ENCODE assay signal across 8 mouse cellular contexts in genomic region chrX:101641161-101641530, GRCm38 (mm10). TPM values are rescaled to one million over a fixed set of nuclear protein-coding genes. Genes with fewer than 3 reads are reported as not detected.
DNase-seq lines count a peak whose midpoint lies in the region; ATAC-seq lines count a peak whose summit lies in the region.

No protein-coding gene starts in this region.

- H3K4me2 ChIP-seq in kidney, embryonic 14.5 days (replicated peaks; ENCODE audit: low read depth, low read length) = peak overlapping the region; percentile 60
- H3K4me2 ChIP-seq in hindbrain, embryonic 13.5 days = peak overlapping the region; percentile 65
- H3K4me2 ChIP-seq in midbrain, embryonic 13.5 days (replicated peaks) = peak overlapping the region; percentile 67

- DNase-seq in kidney, adult 9 months = no peak
- DNase-seq in adipocyte (ENCODE audit: low spot score) = peak; percentile 39
- no peak for DNase-seq in frontal cortex, postnatal 36 days (ENCODE audit: low spot score in 2 of 2)
- no peak for DNase-seq in kidney, adult 11 months

- H3K9me3 ChIP-seq in kidney, embryonic 14.5 days (ENCODE audit: control insufficient read depth, low read length) = no peaks in the 10 kb centered on the region
- H3K9me3 ChIP-seq in hindbrain, embryonic 13.5 days = no peaks in the 10 kb centered on the region
- H3K9me3 ChIP-seq in midbrain, embryonic 13.5 days = no peaks in the 10 kb centered on the region

- peak overlapping the region; percentile 72 for H3K4me3 ChIP-seq in kidney, embryonic 14.5 days (ENCODE audit: low read length)
- peak overlapping the region; percentile 66 for H3K4me3 ChIP-seq in hindbrain, embryonic 13.5 days
- peak overlapping the region; percentile 67 for H3K4me3 ChIP-seq in midbrain, embryonic 13.5 days (replicated peaks)

- peaks cover 6% of the 10 kb centered on the region; the same call in 1 of the 2 replicates for H3K36me3 ChIP-seq in kidney, embryonic 14.5 days (ENCODE audit: control insufficient read depth, insufficient read depth, low read length)
- H3K36me3 ChIP-seq in hindbrain, embryonic 13.5 days = no peaks in the 10 kb centered on the region
- H3K36me3 ChIP-seq in midbrain, embryonic 13.5 days = no peaks in the 10 kb centered on the region

- no peaks in the 10 kb centered on the region; the same call in 1 of the 2 replicates for H3K27me3 ChIP-seq in kidney, embryonic 14.5 days (ENCODE audit: control insufficient read depth, insufficient read depth, low read length)
- peaks cover 9% of the 10 kb centered on the region; the same call in 1 of the 2 replicates for H3K27me3 ChIP-seq in hindbrain, embryonic 13.5 days
- H3K27me3 ChIP-seq in midbrain, embryonic 13.5 days = peaks cover 7% of the 10 kb centered on the region; the same call in 1 of the 2 replicates

- peak overlapping the region; percentile 79 for H3K9ac ChIP-seq in kidney, embryonic 14.5 days (ENCODE audit: low read depth, low read length)
- peak overlapping the region; percentile 86 for H3K9ac ChIP-seq in hindbrain, embryonic 13.5 days
- H3K9ac ChIP-seq in midbrain, embryonic 13.5 days (replicated peaks) = peak overlapping the region; percentile 84

- no peak for ATAC-seq in kidney, embryonic 14.5 days (ENCODE audit: low FRiP score, low TSS enrichment)
- ATAC-seq in hindbrain, embryonic 13.5 days (ENCODE audit: low FRiP score) = peak; percentile 11; the same call in 1 of the 2 replicates
- ATAC-seq in midbrain, embryonic 13.5 days = no peak
- no peak for ATAC-seq in monocyte, adult 5-6 weeks (replicated peaks; ENCODE audit: insufficient number of reproducible peaks, low FRiP score, low TSS enrichment, poor library complexity, severe bottlenecking)

- WGBS in kidney, embryonic 14.5 days = 27% methylated on average over 6 of the region's 6 CpGs
- 18% methylated on average over 6 of the region's 6 CpGs for WGBS in hindbrain, embryonic 13.5 days
- WGBS in midbrain, embryonic 13.5 days = 24% methylated on average over 6 of the region's 6 CpGs

- 0 out of 2 replicates have a peak, but pooled peaks cover 3% of the 10 kb centered on the region for H3K4me1 ChIP-seq in kidney, embryonic 14.5 days (ENCODE audit: control insufficient read depth, insufficient read depth, low read length)
- peaks cover 10% of the 10 kb centered on the region for H3K4me1 ChIP-seq in hindbrain, embryonic 13.5 days (replicated peaks)
- H3K4me1 ChIP-seq in midbrain, embryonic 13.5 days (replicated peaks) = peaks cover 12% of the 10 kb centered on the region

- peak overlapping the region; percentile 30; the same call in 1 of the 2 replicates for H3K27ac ChIP-seq in kidney, embryonic 14.5 days (ENCODE audit: low read depth, low read length)
- H3K27ac ChIP-seq in hindbrain, embryonic 13.5 days = peak overlapping the region; percentile 91
- peak overlapping the region; percentile 86 for H3K27ac ChIP-seq in midbrain, embryonic 13.5 days

RNA-seq across cellular contexts. Expression of gene Ogt, which starts 1.3 kb away (rescaled TPM):
- polyA plus RNA-seq in kidney, embryonic 14.5 days (2014; fragmentation: Nextera tagmentation; extraction: Ambion mirVana) = 171 and 225 TPM in 2 replicates
- polyA plus RNA-seq in hindbrain, embryonic 13.5 days (2015; fragmentation: Nextera tagmentation; extraction: Ambion mirVana) = 194 and 197 TPM in 2 replicates
- polyA plus RNA-seq in midbrain, embryonic 13.5 days (2015; fragmentation: Nextera tagmentation; extraction: Ambion mirVana) = 215 and 233 TPM in 2 replicates
- total RNA-seq in monocyte, adult 5-6 weeks (2017) = 97.1 to 210 TPM (median 107 TPM) in 3 replicates

Comparison
In these comparisons a context has a peak if more than half of its experiments do, and no peak if none do; other contexts are left out.
1. H3K27ac ChIP-seq: peak in every context shown above with its lines; median percentile 91 in hindbrain, embryonic 13.5 days; 86 in midbrain, embryonic 13.5 days; 30 in kidney, embryonic 14.5 days.